Mouse (Mus musculus) neutrophil, adult 5-6 weeks (primary cell): ENCODE results near the gene Morn2. TPM values are rescaled to one million over a fixed set of nuclear protein-coding genes. Genes with fewer than 3 reads are reported as not detected.
A peak's percentile ranks its signal among the peaks of the same experiment; 100 is the strongest.

ENCODE experiments used
- ATAC-seq: fragments of 151-379, 151-347 bp; 2 replicates; pipeline ENCODE4 v1.8.0; 2017; ENCODE audit warnings: mild to moderate bottlenecking, moderate TSS enrichment; ENCODE audit not compliant: insufficient number of reproducible peaks, poor library complexity, low FRiP score, severe bottlenecking; ENCODE audit errors: extremely low read depth
- total RNA-seq: library from RNA; stranded (forward); fragments of 200-1000 nt; gene quantifications from 2 replicates; pipeline ENCODE4 v1.2.3, GENCODE M21; 2017

Gene Morn2
- total RNA-seq, 1 experiment from 2014 or later = 1.7 TPM

- no peak for ATAC-seq
Measured at GRCm38 (mm10) chr17:80312405-80312804, 22.4 kb downstream of the Morn2 start.

- no peak for ATAC-seq
Measured at GRCm38 (mm10) chr17:80322228-80322627, 32.2 kb downstream of the Morn2 start.

DNA sequence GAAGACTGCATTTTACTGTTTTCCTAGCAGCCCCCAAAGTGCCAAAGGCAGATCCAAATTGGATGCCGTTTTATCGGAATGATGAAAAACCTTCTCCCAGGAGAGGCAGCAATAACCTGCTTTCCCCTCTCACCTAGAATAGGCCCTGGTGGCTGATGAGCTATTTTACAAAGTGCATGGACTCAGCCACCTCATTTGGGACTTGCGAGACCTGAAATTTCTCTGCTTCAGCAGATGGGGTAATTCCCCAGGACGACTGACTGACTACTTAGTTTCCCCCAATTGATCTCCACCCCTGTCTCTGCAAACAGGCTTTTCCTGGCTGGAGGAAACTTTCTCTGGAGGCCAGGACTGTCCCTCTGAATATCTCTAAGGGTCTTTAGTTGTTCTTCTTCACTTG lies 33.0 kb downstream of the Morn2 start:
- ATAC-seq = no peak

GRCm38 (mm10) chr17:80323658-80324057 lies 33.7 kb downstream of the Morn2 start:
- ATAC-seq = peak; percentile 74; the same call in 1 of the 2 replicates

DNA sequence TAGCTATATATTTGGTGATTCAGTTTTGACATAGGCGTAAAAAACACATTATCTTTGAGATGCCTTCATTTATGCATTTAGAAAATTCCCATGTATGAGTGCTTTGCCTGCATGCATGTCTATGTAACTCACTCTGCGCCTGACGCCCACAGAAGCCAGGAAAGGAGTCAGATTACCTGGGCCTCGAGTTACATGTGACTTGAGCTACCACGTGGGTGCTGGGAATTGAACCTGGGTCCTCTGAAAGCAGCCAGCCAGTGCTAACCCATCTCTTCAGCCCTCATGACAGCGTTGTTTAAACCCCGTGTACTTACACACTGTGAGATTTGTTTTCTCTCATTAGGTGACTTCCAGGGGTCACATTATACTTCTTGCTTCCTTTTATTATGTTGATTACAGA lies 34.5 kb downstream of the Morn2 start:
- no peak for ATAC-seq

GRCm38 (mm10) chr17:80325456-80325855 lies 35.5 kb downstream of the Morn2 start:
- ATAC-seq = no peak

GRCm38 (mm10) chr17:80326431-80326830 lies 36.4 kb downstream of the Morn2 start:
- no peak for ATAC-seq

GRCm38 (mm10) chr17:80332386-80332785 lies 42.4 kb downstream of the Morn2 start:
- ATAC-seq = 0 out of 2 replicates have a peak, but pooled peaks have one; percentile 19

GRCm38 (mm10) chr17:80345277-80345676 lies 55.3 kb downstream of the Morn2 start:
- no peak for ATAC-seq

GRCm38 (mm10) chr17:80346591-80347125 lies 56.7 kb downstream of the Morn2 start:
- no peak for ATAC-seq

Other genes starting within 250 kb of the Morn2 start
- gene Hnrnpll, start 227.9 kb upstream of the Morn2 start, total RNA-seq = 64.2 and 73.1 TPM in 2 replicates
- gene Galm, start 162.7 kb upstream of the Morn2 start, total RNA-seq = 10.8 and 15.5 TPM in 2 replicates
- 294 and 322 TPM in 2 replicates for gene Srsf7, start 82.9 kb upstream of the Morn2 start, total RNA-seq
- not detected in 2 replicates for gene Ttc39d, start 82.7 kb upstream of the Morn2 start, total RNA-seq
- gene Gemin6, start 65.8 kb upstream of the Morn2 start, total RNA-seq = 6.6 and 8.3 TPM in 2 replicates
- 71.6 and 74.3 TPM in 2 replicates for gene Dhx57, start 273 bp downstream of the Morn2 start, total RNA-seq
- not detected in 2 replicates for gene Arhgef33, start 17.2 kb downstream of the Morn2 start, total RNA-seq
- not detected in 2 replicates for gene Gm10190, start 83.3 kb downstream of the Morn2 start, total RNA-seq
- gene Sos1, start 190.2 kb downstream of the Morn2 start, total RNA-seq = 14.6 and 15.9 TPM in 2 replicates